Mouse (Mus musculus) liver, postnatal 0 days (tissue): ENCODE data around the gene Noxo1. TPM values are rescaled to one million over a fixed set of nuclear protein-coding genes. Genes with fewer than 3 reads are reported as not detected.

Source experiments
- ATAC-seq: fragments of 200-750 bp; cut with Nextera tagmentation; 2 replicates; pipeline ENCODE4 v1.8.0; 2017; ENCODE audit warnings: mild to moderate bottlenecking, moderate library complexity
- DNase-seq: peaks from one replicate; pipeline ENCODE4 v3.0.0-alpha.2; 2016
- H3K27ac ChIP-seq: fragments of 300-500 bp; sonication (generic); 2 replicates; pipeline ENCODE4 v1.5.1; 2014; ENCODE audit warnings: antibody characterized with exemption, moderate library complexity, mild to moderate bottlenecking, low read depth
- H3K27me3 ChIP-seq: fragments of 300-500 bp; sonication (generic); 2 replicates; pipeline ENCODE4 v1.6.1; 2014; ENCODE audit warnings: low read length, control low read depth, mixed read lengths; ENCODE audit not compliant: insufficient read depth
- H3K36me3 ChIP-seq: fragments of 300-500 bp; sonication (generic); replicated peaks from 2 replicates; pipeline ENCODE4 v1.6.1; 2014; ENCODE audit warnings: mild to moderate bottlenecking, control low read depth, low read length, moderate library complexity, mixed read lengths; ENCODE audit not compliant: insufficient read depth
- H3K4me1 ChIP-seq: fragments of 300-500 bp; sonication (generic); 2 replicates; pipeline ENCODE4 v1.6.1; 2014; ENCODE audit warnings: antibody characterized with exemption, mild to moderate bottlenecking, control low read depth; ENCODE audit not compliant: insufficient read depth
- H3K4me2 ChIP-seq: fragments of 300-500 bp; sonication (generic); 2 replicates; pipeline ENCODE4 v1.6.1; 2014; ENCODE audit warnings: low read depth, mild to moderate bottlenecking, low read length, moderate library complexity, mixed read lengths
- H3K4me3 ChIP-seq: fragments of 300-500 bp; sonication (generic); 2 replicates; pipeline ENCODE4 v1.5.1; 2014; ENCODE audit warnings: low read depth, low read length
- H3K9ac ChIP-seq: fragments of 300-500 bp; sonication (generic); replicated peaks from 2 replicates; pipeline ENCODE4 v1.6.1; 2014; ENCODE audit warnings: mild to moderate bottlenecking, moderate library complexity
- H3K9me3 ChIP-seq: fragments of 300-500 bp; sonication (generic); 2 replicates; pipeline ENCODE4 v1.6.1; 2016; ENCODE audit warnings: mild to moderate bottlenecking, control low read depth, low read length, mixed read lengths
- CTCF ChIP-seq: sonication (generic); IDR thresholded peaks from 2 replicates; pipeline ENCODE4 v1.5.1; 2016; ENCODE audit warnings: antibody characterized with exemption, low read depth
- EP300 ChIP-seq: IDR thresholded peaks from 2 replicates; pipeline ENCODE4 v1.6.1; 2016; ENCODE audit warnings: antibody characterized with exemption, low read depth, mild to moderate bottlenecking
- WGBS: fragments of 180-500 bp; shearing (Covaris S2); extraction: QIAGEN DNeasy Blood & Tissue Kit; methylation state at CpG from one replicate; pipeline ENCODE4 v1.1.7; 2014; ENCODE audit not compliant: insufficient replicate concordance; 5-methylcytosine and 5-hydroxymethylcytosine counted together
- polyA plus RNA-seq: library from polyadenylated mRNA; unstranded; fragments of >200 nt; fragmentation: Nextera tagmentation; extraction: Ambion mirVana; gene quantifications from 2 replicates; pipeline ENCODE4 v1.2.1, GENCODE M21; 2015

Noxo1 gene
- polyA plus RNA-seq, 1 experiment from 2014 or later, result 0.51 TPM

DNA sequence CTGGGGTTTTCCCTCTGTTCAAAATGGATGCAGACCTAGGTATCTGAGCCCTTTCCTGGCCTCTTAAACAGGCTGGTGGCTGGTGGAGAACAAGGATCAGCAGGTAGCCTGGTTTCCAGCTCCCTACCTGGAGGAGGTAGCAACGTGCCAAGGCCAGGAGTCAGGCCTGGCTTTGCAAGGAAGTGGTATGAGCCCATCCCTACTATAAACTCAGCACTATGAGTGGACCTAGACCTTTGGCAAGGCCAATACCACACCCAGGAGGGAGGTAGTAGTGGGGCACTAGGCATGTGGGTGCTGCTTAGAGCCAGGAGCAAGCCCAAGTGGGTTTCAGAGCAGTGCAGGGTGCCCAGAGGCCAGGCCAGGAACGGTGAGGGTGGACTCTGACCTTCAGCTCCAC, 3.4 kb downstream of the Noxo1 start:
- 86% methylated on average over 2 of the region's 2 CpGs for WGBS
- Histone ChIP-seq H3K4me3 (no peak overlapping the region), H3K9me3 (no peaks in the 10 kb centered on the region), H3K4me2 (no peak overlapping the region), H3K27me3 (no peaks in the 10 kb centered on the region), H3K4me1 (peaks cover 18% of the 10 kb centered on the region), H3K27ac (no peak overlapping the region), H3K9ac (no peak overlapping the region), H3K36me3 (peaks cover 32% of the 10 kb centered on the region)
- DNase-seq (no peak), ATAC-seq (no peak)
- TF ChIP-seq CTCF (no peak), EP300 (no peak)

DNA sequence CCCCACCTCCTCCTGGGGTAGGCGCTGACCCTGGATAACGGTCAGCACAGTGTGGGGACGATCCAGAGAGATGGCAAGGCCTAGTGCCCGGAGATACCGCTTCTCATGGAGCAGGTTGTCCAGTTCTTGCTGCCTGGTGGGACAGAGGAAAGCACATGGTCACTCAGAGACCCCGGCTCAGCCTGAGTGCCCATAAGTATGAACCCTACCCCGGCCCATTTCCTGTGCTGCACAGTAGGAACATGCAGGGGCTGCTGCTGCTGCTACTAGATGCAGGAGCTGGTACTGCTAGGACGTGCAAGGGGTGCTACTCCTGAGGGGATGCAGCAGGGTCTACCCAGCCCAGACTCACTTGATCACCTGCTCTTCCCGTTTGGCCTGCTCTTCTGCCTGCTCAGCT, 5.2 kb downstream of the Noxo1 start:
- Histone ChIP-seq H3K27me3 (no peaks in the 10 kb centered on the region), H3K27ac (no peak overlapping the region), H3K9me3 (no peaks in the 10 kb centered on the region), H3K9ac (no peak overlapping the region), H3K4me1 (peaks cover 13% of the 10 kb centered on the region), H3K4me3 (no peak overlapping the region), H3K4me2 (no peak overlapping the region), H3K36me3 (peaks cover 39% of the 10 kb centered on the region)
- WGBS, result 86% methylated on average over 9 of the region's 9 CpGs
- DNase-seq (no peak), ATAC-seq (no peak)
- TF ChIP-seq CTCF (no peak), EP300 (no peak)

DNA sequence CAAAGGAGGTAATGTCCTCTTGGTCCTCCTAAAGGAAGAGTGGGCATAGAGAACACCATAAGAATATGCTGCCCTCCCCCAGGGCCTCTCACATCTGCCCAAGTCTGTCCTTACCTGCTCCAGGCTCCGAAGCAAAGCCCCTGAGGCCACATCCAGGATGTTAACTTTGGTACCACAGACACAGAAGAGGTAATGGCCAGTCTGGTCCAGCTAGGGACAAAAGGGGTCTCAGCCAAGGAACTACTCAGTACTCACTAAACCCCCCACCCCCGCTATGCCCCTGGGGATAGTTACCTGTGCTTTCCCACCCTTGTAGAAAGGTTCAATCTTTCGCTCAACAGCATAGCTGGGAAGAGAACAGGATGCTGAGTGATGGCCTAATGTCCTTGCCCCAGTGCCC, 9.8 kb downstream of the Noxo1 start:
- 93% methylated on average over 3 of the region's 3 CpGs for WGBS
- Histone ChIP-seq H3K27ac (no peak overlapping the region), H3K9ac (no peak overlapping the region), H3K9me3 (no peaks in the 10 kb centered on the region), H3K36me3 (peaks cover 28% of the 10 kb centered on the region), H3K4me2 (no peak overlapping the region), H3K27me3 (no peaks in the 10 kb centered on the region), H3K4me1 (peaks cover 14% of the 10 kb centered on the region), H3K4me3 (no peak overlapping the region)
- DNase-seq (no peak), ATAC-seq (no peak)
- TF ChIP-seq EP300 (no peak), CTCF (no peak)

DNA sequence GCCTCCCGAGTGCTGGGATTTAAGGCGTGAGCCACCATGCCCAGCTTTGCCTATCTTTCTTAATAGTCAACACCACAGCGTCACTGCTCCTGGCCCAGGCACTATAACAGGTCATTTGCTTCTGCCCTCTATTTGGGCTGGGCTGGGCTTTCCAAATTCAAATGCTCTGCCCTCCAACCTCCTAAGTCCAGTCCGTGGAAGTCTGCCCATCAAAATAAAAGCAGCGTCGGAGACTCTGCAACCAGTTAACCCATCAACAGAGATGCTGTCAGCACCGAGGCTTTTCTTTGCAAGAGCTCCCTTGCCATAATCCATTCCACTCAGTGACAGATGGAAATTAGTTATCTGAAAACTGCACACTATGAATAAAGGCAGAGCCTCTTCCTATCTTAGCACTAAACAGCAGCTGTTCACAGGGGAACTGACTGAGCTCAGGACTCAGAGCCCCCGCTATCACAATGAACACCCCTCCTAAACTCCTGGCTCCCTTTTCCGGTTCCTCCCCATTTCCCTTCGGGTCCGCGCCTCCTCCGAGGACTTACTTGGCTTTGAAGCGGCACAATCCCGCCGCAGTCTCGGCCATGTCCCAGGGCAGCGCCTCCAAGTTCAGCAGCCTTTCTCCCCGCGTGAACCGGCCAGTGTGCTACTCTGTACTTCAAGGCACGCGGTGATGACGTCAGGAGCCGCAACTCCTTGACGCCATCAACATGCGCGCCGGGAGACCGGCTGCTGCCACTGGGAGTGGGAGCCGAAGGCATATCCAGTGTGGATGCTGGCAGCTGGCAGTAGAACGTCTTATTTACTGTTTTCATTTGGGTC, 11.2 kb downstream of the Noxo1 start, which contains the start of gene Tbl3:
Tbl3 (minus strand) TSS at position 679 of the 819 bp plus-strand sequence.
- TF ChIP-seq CTCF (no peak), EP300 (peak; percentile 48; the same call in 1 of the 2 replicates)
- 1% methylated on average over 32 of the region's 32 CpGs for WGBS
- Histone ChIP-seq H3K4me3 (peak within 1 kb of the TSS; percentile 86), H3K9ac (peak within 1 kb of the TSS; percentile 82), H3K36me3 (peaks cover 16% of the 10 kb centered on the region; the same call in 1 of the 2 replicates), H3K9me3 (no peaks in the 10 kb centered on the region), H3K27ac (peak within 1 kb of the TSS; percentile 93), H3K27me3 (no peaks in the 10 kb centered on the region), H3K4me2 (peak within 1 kb of the TSS; percentile 93), H3K4me1 (peaks cover 14% of the 10 kb centered on the region)
- ATAC-seq (peak; percentile 92), DNase-seq (peak; percentile 95)

DNA sequence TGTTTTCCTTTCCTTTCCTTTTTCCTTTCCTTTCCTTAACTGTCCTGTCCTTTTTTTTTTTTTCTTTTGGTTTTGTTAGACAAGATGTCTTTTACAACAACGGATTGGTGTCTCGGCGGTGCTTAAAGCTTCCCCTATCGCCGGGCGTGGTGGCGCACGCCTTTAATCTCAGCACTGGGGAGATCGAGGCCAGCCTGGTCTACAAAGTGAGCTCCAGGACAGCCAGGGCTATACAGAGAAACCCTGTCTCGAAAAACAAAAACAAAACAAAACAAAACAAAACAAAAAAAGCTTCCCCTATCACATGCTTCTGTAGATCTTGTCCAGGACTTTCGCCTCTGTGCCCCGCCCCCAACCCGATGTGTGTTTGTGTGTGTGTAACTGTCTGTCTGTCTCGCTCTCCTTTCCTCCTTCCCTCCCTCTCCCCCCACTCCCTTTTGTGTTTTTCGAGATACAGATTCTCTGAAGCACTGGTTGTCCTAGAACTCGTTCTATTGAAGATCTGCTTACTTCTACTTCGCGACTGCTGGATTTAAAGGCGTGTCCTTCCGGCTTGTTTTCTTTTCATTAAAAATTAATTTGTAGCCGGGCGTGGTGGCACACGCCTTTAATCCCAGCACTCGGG, 11.9 kb downstream of the Noxo1 start:
- no peaks in the 10 kb centered on the region for H3K9me3 ChIP-seq
- H3K4me2 ChIP-seq, result peak overlapping the region; percentile 93
- H3K4me1 ChIP-seq, result peaks cover 14% of the 10 kb centered on the region
- peak overlapping the region; percentile 86 for H3K4me3 ChIP-seq
- H3K27me3 ChIP-seq, result no peaks in the 10 kb centered on the region
- DNase-seq (peak; percentile 63), ATAC-seq (peak; percentile 44)
- 1% methylated on average over 24 of the region's 24 CpGs for WGBS
- H3K36me3 ChIP-seq, result peaks cover 15% of the 10 kb centered on the region; the same call in 1 of the 2 replicates
- peak overlapping the region; percentile 82 for H3K9ac ChIP-seq
- H3K27ac ChIP-seq, result peak overlapping the region; percentile 93
- TF ChIP-seq EP300 (0 out of 2 replicates have a peak, but pooled peaks have one; percentile 5), CTCF (no peak)

DNA sequence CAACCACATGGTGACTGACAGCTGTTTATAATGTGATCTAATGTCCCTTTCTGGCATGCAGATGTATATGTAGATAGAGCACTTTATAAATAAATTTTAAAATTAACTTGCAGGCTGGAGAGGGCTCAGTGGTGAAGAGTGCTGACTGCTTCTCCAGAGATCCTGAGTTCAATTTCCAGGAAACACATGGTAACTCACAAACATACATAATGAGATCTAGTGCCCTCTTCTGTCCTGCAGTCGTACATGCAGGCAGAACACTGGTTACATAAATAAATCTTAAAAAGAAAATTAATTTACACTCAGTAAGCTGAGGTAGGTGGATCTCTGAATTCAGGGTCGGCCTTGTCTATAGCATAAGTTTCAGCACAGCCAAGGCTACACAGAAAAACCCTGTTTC, 12.6 kb downstream of the Noxo1 start:
- Histone ChIP-seq H3K9me3 (no peaks in the 10 kb centered on the region), H3K4me3 (no peak overlapping the region), H3K4me2 (peak overlapping the region; percentile 93; the same call in 1 of the 2 replicates), H3K27ac (no peak overlapping the region), H3K36me3 (peaks cover 15% of the 10 kb centered on the region; the same call in 1 of the 2 replicates), H3K9ac (no peak overlapping the region), H3K4me1 (peaks cover 14% of the 10 kb centered on the region), H3K27me3 (no peaks in the 10 kb centered on the region)
- TF ChIP-seq CTCF (peak; percentile 68), EP300 (no peak)
- ATAC-seq (no peak), DNase-seq (peak; percentile 13)
- 19% methylated on average over 2 of the region's 2 CpGs for WGBS
